Mouse (Mus musculus) midbrain, embryonic 13.5 days (tissue): ENCODE data around the gene Atf2. TPM values are rescaled to one million over a fixed set of nuclear protein-coding genes. Genes with fewer than 3 reads are reported as not detected.
"Not testable (repeated sequence)": the region's sequence is repeated elsewhere in the genome, so short reads cannot be mapped to it uniquely, and the experiment has no call there.

Experiments used
- ATAC-seq: fragments of 200-750 bp; cut with Nextera tagmentation; 2 replicates; pipeline ENCODE4 v1.8.0; 2017; ENCODE audit warnings: mild to moderate bottlenecking, moderate TSS enrichment, moderate library complexity
- H3K27ac ChIP-seq: fragments of 300-500 bp; sonication (generic); 2 replicates; pipeline ENCODE4 v1.5.1; 2015; ENCODE audit warnings: inconsistent platforms, mild to moderate bottlenecking, moderate library complexity
- H3K27me3 ChIP-seq: fragments of 300-500 bp; sonication (generic); 2 replicates; pipeline ENCODE4 v1.6.1; 2015; ENCODE audit warnings: mild to moderate bottlenecking, inconsistent platforms
- H3K36me3 ChIP-seq: fragments of 300-500 bp; sonication (generic); 2 replicates; pipeline ENCODE4 v1.6.1; 2015; ENCODE audit warnings: mild to moderate bottlenecking, inconsistent platforms
- H3K4me1 ChIP-seq: fragments of 300-500 bp; sonication (generic); replicated peaks from 2 replicates; pipeline ENCODE4 v1.6.1; 2015; ENCODE audit warnings: inconsistent platforms
- H3K4me2 ChIP-seq: fragments of 300-500 bp; sonication (generic); replicated peaks from 2 replicates; pipeline ENCODE4 v1.6.1; 2015; ENCODE audit warnings: moderate library complexity, mild to moderate bottlenecking, inconsistent platforms
- H3K4me3 ChIP-seq: fragments of 300-500 bp; sonication (generic); replicated peaks from 2 replicates; pipeline ENCODE4 v1.5.1; 2015; ENCODE audit warnings: mild to moderate bottlenecking, inconsistent platforms
- H3K9ac ChIP-seq: fragments of 300-500 bp; sonication (generic); replicated peaks from 2 replicates; pipeline ENCODE4 v1.6.1; 2015; ENCODE audit warnings: mild to moderate bottlenecking, inconsistent platforms
- H3K9me3 ChIP-seq: fragments of 300-500 bp; sonication (generic); 2 replicates; pipeline ENCODE4 v1.6.1; 2016; ENCODE audit warnings: mild to moderate bottlenecking, inconsistent platforms
- WGBS: fragments of 180-500 bp; shearing (Covaris S2); methylation state at CpG from one replicate; pipeline ENCODE4 v1.1.7; 2015; 5-methylcytosine and 5-hydroxymethylcytosine counted together
- polyA plus RNA-seq: library from polyadenylated mRNA; unstranded; fragments of >200 nt; fragmentation: Nextera tagmentation; extraction: Ambion mirVana; gene quantifications from 2 replicates; pipeline ENCODE4 v1.2.1, GENCODE M21; 2015

Gene Atf2
- polyA plus RNA-seq, 1 experiment from 2014 or later = 120 TPM

DNA sequence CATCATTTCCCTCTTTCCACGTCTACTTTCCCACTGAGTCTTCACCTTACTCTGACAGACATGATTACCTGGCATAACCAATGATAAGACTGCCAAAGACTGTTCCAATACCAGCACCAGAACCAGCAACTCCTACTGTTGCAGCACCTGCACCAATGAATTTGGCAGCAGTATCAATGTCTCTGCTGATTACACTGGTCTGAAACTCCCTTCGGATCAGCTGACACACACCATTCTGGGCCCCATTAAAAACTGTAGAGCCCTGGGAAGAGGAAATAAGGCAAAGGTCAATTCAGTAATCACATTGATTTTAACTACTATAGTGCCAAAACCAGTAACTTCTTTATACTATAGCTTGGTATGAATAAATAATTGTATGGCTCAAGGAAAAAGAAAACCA, 16.7 kb upstream of the Atf2 start:
- peaks cover 38% of the 10 kb centered on the region for H3K36me3 ChIP-seq
- H3K4me1 ChIP-seq = peaks cover 15% of the 10 kb centered on the region
- no peaks in the 10 kb centered on the region for H3K27me3 ChIP-seq
- ATAC-seq = no peak
- H3K9me3 ChIP-seq = no peaks in the 10 kb centered on the region
- 90% methylated on average over 2 of the region's 2 CpGs for WGBS
- no peak overlapping the region for H3K4me3 ChIP-seq
- H3K4me2 ChIP-seq = no peak overlapping the region
- no peak overlapping the region for H3K27ac ChIP-seq
- H3K9ac ChIP-seq = no peak overlapping the region

GRCm38 (mm10) chr2:73904679-73905078, 12.2 kb upstream of the Atf2 start:
- not testable (repeated sequence) for H3K4me1 ChIP-seq, H3K27me3 ChIP-seq, H3K4me2 ChIP-seq, H3K9me3 ChIP-seq, H3K4me3 ChIP-seq, ATAC-seq, H3K27ac ChIP-seq, H3K9ac ChIP-seq
- peaks cover 43% of the 10 kb centered on the region for H3K36me3 ChIP-seq

DNA sequence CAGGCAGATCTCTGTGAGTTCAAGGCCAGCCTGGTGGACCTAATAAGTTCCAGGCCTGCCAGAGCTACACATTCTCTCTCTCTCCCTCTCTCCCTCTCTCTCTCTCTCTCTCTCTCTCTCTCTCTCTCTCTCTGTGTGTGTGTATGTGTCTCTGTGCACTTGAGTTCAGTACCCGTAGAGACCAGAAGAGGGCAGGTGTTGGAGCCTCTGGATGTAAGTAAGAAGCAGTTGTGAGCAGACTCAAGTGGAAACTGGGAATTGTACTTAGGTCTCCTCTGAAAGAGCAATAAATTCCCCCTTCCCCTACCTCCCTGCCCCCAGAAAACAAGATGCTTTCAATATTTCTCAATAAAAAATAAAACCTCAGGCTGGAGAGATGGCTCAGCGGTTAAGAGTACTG, 11.1 kb upstream of the Atf2 start:
- Histone ChIP-seq H3K9me3 (no peaks in the 10 kb centered on the region), H3K36me3 (peaks cover 36% of the 10 kb centered on the region), H3K9ac (no peak overlapping the region), H3K4me3 (no peak overlapping the region), H3K4me2 (no peak overlapping the region), H3K4me1 (no peaks in the 10 kb centered on the region), H3K27me3 (no peaks in the 10 kb centered on the region), H3K27ac (no peak overlapping the region)
- WGBS = 96% methylated on average over 2 of the region's 2 CpGs
- ATAC-seq = no peak

GRCm38 (mm10) chr2:73902328-73902727, 9.9 kb upstream of the Atf2 start:
- H3K36me3 ChIP-seq = peaks cover 24% of the 10 kb centered on the region
- not testable (repeated sequence) for H3K4me3 ChIP-seq, H3K9ac ChIP-seq, H3K27me3 ChIP-seq, H3K4me1 ChIP-seq, H3K4me2 ChIP-seq, ATAC-seq, H3K9me3 ChIP-seq, H3K27ac ChIP-seq
- 100% methylated on average over 3 of the region's 3 CpGs for WGBS

DNA sequence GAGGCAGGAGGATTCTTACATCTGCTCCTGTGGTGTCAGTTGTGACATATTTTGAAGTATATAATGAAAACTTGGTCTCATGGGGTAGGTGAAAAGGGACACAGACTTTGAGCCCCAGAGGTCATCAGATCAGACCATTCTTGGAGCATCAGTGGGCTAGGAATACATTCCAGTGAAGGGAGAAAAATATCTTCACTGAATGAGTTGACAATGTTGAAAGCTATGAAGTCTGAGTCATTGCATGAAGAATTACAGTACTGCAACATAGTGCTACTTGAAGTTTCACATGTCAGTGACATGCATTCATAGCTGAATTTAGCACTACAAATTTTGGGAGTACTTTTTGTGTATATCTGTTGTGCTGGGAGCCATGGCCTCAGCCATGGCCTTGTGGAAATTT, 8.7 kb upstream of the Atf2 start:
- H3K9ac ChIP-seq = no peak overlapping the region
- H3K4me3 ChIP-seq = no peak overlapping the region
- H3K27me3 ChIP-seq = no peaks in the 10 kb centered on the region
- no peak overlapping the region for H3K4me2 ChIP-seq
- peaks cover 13% of the 10 kb centered on the region for H3K36me3 ChIP-seq
- no peaks in the 10 kb centered on the region for H3K4me1 ChIP-seq
- no peak for ATAC-seq
- no peak overlapping the region for H3K27ac ChIP-seq
- H3K9me3 ChIP-seq = no peaks in the 10 kb centered on the region

GRCm38 (mm10) chr2:73900364-73900763, 7.9 kb upstream of the Atf2 start:
- Histone ChIP-seq H3K9me3 (no peaks in the 10 kb centered on the region), H3K36me3 (peaks cover 12% of the 10 kb centered on the region), H3K9ac (no peak overlapping the region), H3K4me1 (no peaks in the 10 kb centered on the region), H3K27me3 (no peaks in the 10 kb centered on the region), H3K4me2 (no peak overlapping the region), H3K27ac (no peak overlapping the region), H3K4me3 (no peak overlapping the region)
- no peak for ATAC-seq
- 89% methylated on average over 1 of the region's 1 CpGs for WGBS

DNA sequence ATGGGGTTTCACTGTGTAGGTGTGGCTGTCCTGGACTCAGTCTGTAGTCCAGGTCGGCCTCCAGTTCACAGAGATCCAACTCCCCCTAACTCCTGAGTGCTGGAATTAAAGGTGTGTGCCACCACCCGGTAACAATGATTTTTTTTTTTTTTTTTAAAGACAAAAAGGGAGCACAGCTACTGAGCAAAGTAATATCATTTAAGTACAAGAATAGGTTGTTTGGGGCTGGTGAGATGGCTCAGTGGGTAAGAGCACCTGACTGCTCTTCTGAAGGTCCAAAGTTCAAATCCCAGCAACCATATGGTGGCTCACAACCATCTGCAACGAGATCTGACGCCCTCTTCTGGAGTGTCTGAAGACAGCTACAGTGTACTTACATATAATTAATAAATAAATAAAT, 4.5 kb upstream of the Atf2 start:
- H3K4me3 ChIP-seq, H3K27me3 ChIP-seq, H3K9ac ChIP-seq, ATAC-seq, H3K27ac ChIP-seq, H3K4me2 ChIP-seq, H3K9me3 ChIP-seq, H3K36me3 ChIP-seq, H3K4me1 ChIP-seq: not testable (repeated sequence)
- 68% methylated on average over 4 of the region's 4 CpGs for WGBS

GRCm38 (mm10) chr2:73893473-73894270, 1.2 kb upstream of the Atf2 start:
- H3K4me1 ChIP-seq = peaks cover 19% of the 10 kb centered on the region
- peak overlapping the region; percentile 69 for H3K9ac ChIP-seq
- H3K9me3 ChIP-seq = no peaks in the 10 kb centered on the region
- H3K27me3 ChIP-seq = no peaks in the 10 kb centered on the region
- H3K36me3 ChIP-seq = no peaks in the 10 kb centered on the region
- H3K4me2 ChIP-seq = peak overlapping the region; percentile 58
- no peak for ATAC-seq
- WGBS = 69% methylated on average over 22 of the region's 22 CpGs
- H3K4me3 ChIP-seq = peak overlapping the region; percentile 91
- H3K27ac ChIP-seq = peak overlapping the region; percentile 95; the same call in 1 of the 2 replicates

DNA sequence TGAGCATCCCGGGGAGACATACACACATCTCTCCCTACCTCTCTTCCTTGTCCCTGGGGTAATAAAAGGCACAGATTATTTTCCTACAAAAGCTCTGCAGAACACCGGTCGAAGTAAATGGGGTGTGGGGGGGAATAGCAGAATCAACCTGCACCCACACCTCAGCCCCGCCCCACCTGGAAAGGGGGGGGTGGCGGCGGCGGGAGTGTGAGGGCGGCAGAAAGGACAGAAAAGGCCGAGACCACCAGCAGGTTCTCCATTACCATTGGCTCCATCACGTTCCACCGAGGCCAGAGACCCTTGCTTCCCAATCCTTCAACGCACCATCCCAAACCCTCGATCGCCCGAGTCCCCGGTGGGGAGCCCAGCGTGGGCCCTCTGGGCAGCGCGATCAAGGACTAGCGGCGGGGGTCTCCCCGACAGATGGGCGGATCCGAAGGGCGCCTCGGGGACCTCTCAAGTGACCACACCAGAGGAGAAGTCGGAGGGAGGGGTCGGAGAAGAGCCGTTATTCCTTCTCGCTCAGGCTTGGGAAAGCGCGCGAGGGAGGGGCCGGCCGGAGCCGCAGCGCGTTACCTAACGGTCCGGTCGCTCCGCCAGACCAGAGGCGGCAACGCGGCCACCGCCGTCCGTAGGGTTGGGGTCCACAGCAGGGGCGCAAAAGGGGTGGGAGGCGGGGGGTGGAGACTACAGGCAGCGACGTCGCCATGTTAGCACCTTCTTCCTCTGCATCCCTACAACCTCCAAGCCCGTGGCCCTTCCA, 557 bp downstream of the Atf2 start:
- no peak; the same call in 1 of the 2 replicates for ATAC-seq
- WGBS = under 1% methylated on average over 53 of the region's 54 CpGs
- peak overlapping the region; percentile 66 for H3K4me2 ChIP-seq
- peaks cover 19% of the 10 kb centered on the region for H3K4me1 ChIP-seq
- peak overlapping the region; percentile 91 for H3K4me3 ChIP-seq
- H3K27me3 ChIP-seq = no peaks in the 10 kb centered on the region
- no peaks in the 10 kb centered on the region for H3K9me3 ChIP-seq
- no peaks in the 10 kb centered on the region for H3K36me3 ChIP-seq
- H3K9ac ChIP-seq = peak overlapping the region; percentile 97
- H3K27ac ChIP-seq = peak overlapping the region; percentile 95

GRCm38 (mm10) chr2:73885997-73886396, 6.4 kb downstream of the Atf2 start:
- Histone ChIP-seq H3K36me3 (no peaks in the 10 kb centered on the region), H3K9ac (no peak overlapping the region), H3K4me1 (peaks cover 9% of the 10 kb centered on the region), H3K27ac (no peak overlapping the region), H3K4me2 (no peak overlapping the region), H3K4me3 (no peak overlapping the region), H3K27me3 (no peaks in the 10 kb centered on the region), H3K9me3 (no peaks in the 10 kb centered on the region)
- 75% methylated on average over 2 of the region's 2 CpGs for WGBS
- no peak for ATAC-seq

DNA sequence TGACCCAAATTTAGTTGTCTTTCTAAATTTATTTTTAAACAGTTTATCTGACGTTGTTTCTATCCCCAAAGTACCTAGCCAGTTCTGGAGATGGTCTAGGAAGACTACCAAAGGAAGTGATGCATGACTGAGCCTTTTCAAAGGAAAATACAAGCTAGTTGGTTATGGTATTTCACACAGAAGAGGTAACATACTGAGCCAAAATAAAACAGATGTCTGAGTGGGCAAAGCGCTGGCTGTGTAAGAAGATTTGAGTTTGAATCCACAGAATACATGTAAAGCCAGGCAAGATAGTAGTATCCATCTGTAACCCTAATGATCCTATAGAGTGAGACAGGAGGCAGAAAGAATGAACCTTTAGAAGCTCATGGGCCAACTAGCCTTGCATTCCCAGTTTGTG, 14.5 kb downstream of the Atf2 start:
- Histone ChIP-seq H3K4me3 (no peak overlapping the region), H3K9ac (no peak overlapping the region)
- no peak for ATAC-seq

DNA sequence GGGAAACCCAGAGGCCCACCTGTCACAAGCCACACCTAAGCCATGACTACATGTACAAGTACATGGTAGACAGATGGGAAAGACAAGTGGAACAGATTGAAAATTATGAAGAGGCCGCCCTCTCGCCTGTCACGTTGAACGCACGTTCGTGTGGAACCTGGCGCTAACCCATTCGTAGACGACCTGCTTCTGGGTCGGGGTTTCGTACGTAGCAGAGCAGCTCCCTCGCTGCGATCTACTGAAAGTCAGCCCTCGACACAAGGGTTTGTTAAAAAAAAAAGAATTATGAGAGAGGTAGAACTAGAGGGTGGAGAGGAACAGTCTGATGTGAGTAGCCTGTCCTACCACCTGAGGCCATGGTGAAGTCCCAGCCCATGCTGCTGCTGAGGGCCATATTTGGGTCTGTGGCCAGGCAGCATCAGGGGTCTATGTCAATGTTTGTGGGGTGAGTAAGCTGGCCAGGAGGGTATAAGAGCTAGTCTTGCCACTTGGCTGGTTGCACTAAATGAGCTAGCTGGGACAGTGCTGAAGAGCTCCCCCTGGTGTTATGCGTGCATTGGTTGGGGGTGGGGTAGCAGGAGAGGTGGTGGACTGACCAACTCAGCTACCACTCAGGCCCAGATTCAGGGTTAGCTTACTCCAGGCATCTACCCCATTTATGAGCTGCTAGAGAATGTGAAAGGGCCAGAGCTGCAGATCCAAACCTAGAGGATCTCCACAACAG, 24.5 kb downstream of the Atf2 start:
- Histone ChIP-seq H3K4me1 (no peaks in the 10 kb centered on the region), H3K27ac (no peak overlapping the region), H3K9me3 (no peaks in the 10 kb centered on the region), H3K4me2 (no peak overlapping the region), H3K27me3 (no peaks in the 10 kb centered on the region), H3K36me3 (peaks cover 19% of the 10 kb centered on the region), H3K4me3 (no peak overlapping the region), H3K9ac (no peak overlapping the region)
- WGBS = 81% methylated on average over 16 of the region's 16 CpGs
- no peak for ATAC-seq

More for the DNA sequence above, 14.5 kb downstream of the Atf2 start:
- WGBS = 79% methylated on average over 2 of the region's 2 CpGs
- Histone ChIP-seq H3K27me3 (no peaks in the 10 kb centered on the region), H3K4me1 (no peaks in the 10 kb centered on the region), H3K36me3 (peaks cover 16% of the 10 kb centered on the region; the same call in 1 of the 2 replicates), H3K9me3 (no peaks in the 10 kb centered on the region), H3K27ac (no peak overlapping the region), H3K4me2 (no peak overlapping the region)
